Mouse (Mus musculus): ENCODE measurements around the gene Rfx2. TPM values are rescaled to one million over a fixed set of nuclear protein-coding genes. Genes with fewer than 3 reads are reported as not detected.

The Rfx2 gene
- total RNA-seq, 1 experiment from 2014 or later, result 6.9 TPM

GRCm38 (mm10) chr17:56780291-56780978 lies 50.4 kb downstream of the Rfx2 start:
- no peak for DNase-seq

- DNase-seq, result no peak
These were observed 51.9 kb downstream of the Rfx2 start for GRCm38 (mm10) chr17:56778779-56779362.

GRCm38 (mm10) chr17:56777568-56777967 lies 53.2 kb downstream of the Rfx2 start:
- no peak for DNase-seq

GRCm38 (mm10) chr17:56769950-56770349 lies 60.9 kb downstream of the Rfx2 start, which contains the start of gene Prr22:
Gene Prr22 (plus strand): TSS chr17:56770250.
- no peak for DNase-seq

GRCm38 (mm10) chr17:56768941-56769340 lies 61.9 kb downstream of the Rfx2 start:
- DNase-seq, result no peak

GRCm38 (mm10) chr17:56767531-56768135 lies 63.2 kb downstream of the Rfx2 start:
- DNase-seq, result no peak

GRCm38 (mm10) chr17:56766631-56767405 lies 64.0 kb downstream of the Rfx2 start:
- no peak for DNase-seq

GRCm38 (mm10) chr17:56765431-56765830 lies 65.4 kb downstream of the Rfx2 start:
- no peak for DNase-seq

GRCm38 (mm10) chr17:56764474-56765354 lies 66.1 kb downstream of the Rfx2 start, which contains the start of gene Dus3l:
Gene Dus3l (plus strand): TSS chr17:56764757.
- peak; percentile 72 for DNase-seq

GRCm38 (mm10) chr17:56763741-56764250 lies 67.0 kb downstream of the Rfx2 start:
- no peak for DNase-seq

GRCm38 (mm10) chr17:56762769-56763731 lies 67.8 kb downstream of the Rfx2 start:
- DNase-seq, result no peak

- peak; percentile 93 for DNase-seq
These were observed 68.8 kb downstream of the Rfx2 start for GRCm38 (mm10) chr17:56761991-56762410.

GRCm38 (mm10) chr17:56761077-56761476 lies 69.7 kb downstream of the Rfx2 start:
- no peak for DNase-seq

- no peak for DNase-seq
These were observed 71.6 kb downstream of the Rfx2 start for GRCm38 (mm10) chr17:56759261-56759660.

GRCm38 (mm10) chr17:56758132-56758531 lies 72.7 kb downstream of the Rfx2 start:
- DNase-seq, result peak; percentile 71

GRCm38 (mm10) chr17:56757416-56758123 lies 73.2 kb downstream of the Rfx2 start, which contains the start of gene Nrtn:
Gene Nrtn (minus strand): TSS chr17:56757530.
- peak; percentile 94 for DNase-seq

- DNase-seq, result peak; percentile 53
These were observed 74.0 kb downstream of the Rfx2 start for GRCm38 (mm10) chr17:56756703-56757399.

Measured in adrenal gland, postnatal 25 days (tissue).